Mouse (Mus musculus) liver, embryonic 14.5 days (tissue): ENCODE measurements at regions not wholly inside any gene's neighbourhood (a gene's known extent, or its start where the extent isn't known, plus 50 kb on each side); places are given as distances from the start of the nearest gene placed in this dataset.

Source experiments
- CTCF ChIP-seq: IDR thresholded peaks from 2 replicates; pipeline ENCODE4 v1.5.1; 2016; ENCODE audit warnings: antibody characterized with exemption, low read depth, control low read depth
- EP300 ChIP-seq: IDR thresholded peaks from 2 replicates; pipeline ENCODE4 v1.6.1; 2016; ENCODE audit warnings: antibody characterized with exemption, low read depth

- TF ChIP-seq CTCF (no peak), EP300 (no peak)
These were observed 334.8 kb upstream of the Hnrnpa3 start for GRCm38 (mm10) chr2:75324146-75324749.
